Mouse (Mus musculus) MEL (cell line): ENCODE results near the gene Olfr1444. TPM values are rescaled to one million over a fixed set of nuclear protein-coding genes. Genes with fewer than 3 reads are reported as not detected.
A peak's percentile ranks its signal among the peaks of the same experiment; 100 is the strongest.

ENCODE experiments used
- DNase-seq: peaks from one replicate; pipeline ENCODE4 v3.0.0; 2011; ENCODE audit warnings: low read depth, low spot score
- H3K27ac ChIP-seq: 2 replicates; pipeline ENCODE4 v1.5.1; 2012; ENCODE audit warnings: low read depth, mild to moderate bottlenecking, control low read depth, low read length, moderate library complexity; ENCODE audit not compliant: control insufficient read depth
- H3K27me3 ChIP-seq, 2 experiments: fragments of 150-350 bp in 1 of 2; sonication (generic) in 1 of 2; 2 replicates each; pipeline ENCODE4 v1.6.1; 2012; ENCODE audit warnings: low read length in 2 of 2, mild to moderate bottlenecking in 2 of 2, improper control_type of control experiment in 1 of 2, moderate library complexity in 1 of 2; ENCODE audit not compliant: insufficient read depth in 2 of 2, control insufficient read depth in 1 of 2
- H3K36me3 ChIP-seq, 2 experiments: 2 replicates each; pipeline ENCODE4 v1.6.1; 2012 to 2014; ENCODE audit warnings: low read length in 2 of 2, improper control_type of control experiment in 1 of 2, inconsistent platforms in 1 of 2, mild to moderate bottlenecking in 1 of 2; ENCODE audit not compliant: insufficient read depth in 2 of 2, control insufficient read depth in 1 of 2
- H3K4me1 ChIP-seq, 2 experiments: fragments of 150-350 bp in 1 of 2; sonication (generic) in 1 of 2; 2 replicates each; pipeline ENCODE4 v1.6.1; 2012; ENCODE audit warnings: low read length in 2 of 2, improper control_type of control experiment in 1 of 2, mild to moderate bottlenecking in 1 of 2; ENCODE audit not compliant: insufficient read depth in 2 of 2, control insufficient read depth in 1 of 2
- H3K4me3 ChIP-seq, 2 experiments: fragments of 150-350 bp in 1 of 2; sonication (generic) in 1 of 2; 2 replicates each; pipeline ENCODE4 v1.5.1; 2012; ENCODE audit warnings: low read depth in 2 of 2, low read length in 2 of 2, mild to moderate bottlenecking in 2 of 2, moderate library complexity in 2 of 2, control low read depth in 1 of 2, improper control_type of control experiment in 1 of 2; ENCODE audit not compliant: control insufficient read depth in 1 of 2, insufficient read depth in 1 of 2
- H3K79me2 ChIP-seq: 2 replicates; pipeline ENCODE4 v1.6.1; 2012; ENCODE audit warnings: mild to moderate bottlenecking, low read length, moderate library complexity; ENCODE audit not compliant: control insufficient read depth, poor library complexity, insufficient read depth
- H3K9ac ChIP-seq: 2 replicates; pipeline ENCODE4 v1.6.1; 2012; ENCODE audit warnings: low read depth, mild to moderate bottlenecking, control low read depth, low read length, moderate library complexity; ENCODE audit not compliant: control insufficient read depth, poor library complexity, severe bottlenecking
- H3K9me3 ChIP-seq: fragments of 150-350 bp; sonication (generic); replicated peaks from 2 replicates; pipeline ENCODE4 v1.6.1; 2012; ENCODE audit warnings: mild to moderate bottlenecking, low read length, improper control_type of control experiment, moderate library complexity; ENCODE audit not compliant: insufficient read depth
- CHD2 ChIP-seq: IDR thresholded peaks from 2 replicates; pipeline ENCODE4 v1.6.1; 2011; ENCODE audit warnings: low read length, improper control_type of control experiment
- CTCF ChIP-seq, 3 experiments: IDR thresholded peaks in 2 of 3; conservative IDR thresholded peaks in 1 of 3; 2 replicates each; pipeline ENCODE4 v1.5.1; 2011 to 2012; ENCODE audit warnings: low read length in 3 of 3, low read depth in 2 of 3, mild to moderate bottlenecking in 2 of 3, improper control_type of control experiment in 1 of 3, inconsistent platforms in 1 of 3, mixed read lengths in 1 of 3, moderate library complexity in 1 of 3; ENCODE audit not compliant: control insufficient read depth in 1 of 3, insufficient read depth in 1 of 3, poor library complexity in 1 of 3, severe bottlenecking in 1 of 3
- ELF1 ChIP-seq: IDR thresholded peaks from 2 replicates; pipeline ENCODE4 v1.6.1; 2014; ENCODE audit warnings: low read depth, mild to moderate bottlenecking, inconsistent platforms, low read length, improper control_type of control experiment, moderate library complexity
- EP300 ChIP-seq, 2 experiments: IDR thresholded peaks; 2 replicates each; pipeline ENCODE4 v1.6.1; 2011; ENCODE audit warnings: improper control_type of control experiment in 2 of 2, low read length in 2 of 2, low read depth in 1 of 2, mild to moderate bottlenecking in 1 of 2
- ETS1 ChIP-seq: IDR thresholded peaks from 2 replicates; pipeline ENCODE4 v1.6.1; 2012; ENCODE audit warnings: low read depth, mild to moderate bottlenecking, inconsistent platforms, low read length, improper control_type of control experiment, moderate library complexity
- GABPA ChIP-seq: IDR thresholded peaks from 2 replicates; pipeline ENCODE4 v1.6.1; 2012; ENCODE audit warnings: low read depth, mild to moderate bottlenecking, inconsistent platforms, low read length, improper control_type of control experiment, moderate library complexity
- HCFC1 ChIP-seq: IDR thresholded peaks from 2 replicates; pipeline ENCODE4 v1.6.1; 2012; ENCODE audit warnings: low read depth, mild to moderate bottlenecking, inconsistent platforms, low read length, improper control_type of control experiment, moderate library complexity
- KAT2A ChIP-seq: conservative IDR thresholded peaks from 2 replicates; pipeline ENCODE4 v1.6.1; 2012; ENCODE audit warnings: low read depth, low read length, improper control_type of control experiment, inconsistent platforms
- MAFK ChIP-seq: IDR thresholded peaks from 2 replicates; pipeline ENCODE4 v1.6.1; 2011; ENCODE audit warnings: low read depth, mild to moderate bottlenecking, low read length, improper control_type of control experiment, borderline replicate concordance
- MXI1 ChIP-seq: IDR thresholded peaks from 2 replicates; pipeline ENCODE4 v1.6.1; 2011; ENCODE audit warnings: mild to moderate bottlenecking, low read depth, low read length, improper control_type of control experiment
- NELFE ChIP-seq: IDR thresholded peaks from 2 replicates; pipeline ENCODE4 v1.6.1; 2011; ENCODE audit warnings: low read depth, low read length, improper control_type of control experiment
- POLR2AphosphoS5 ChIP-seq: IDR thresholded peaks from 2 replicates; pipeline ENCODE4 v1.6.1; 2012; ENCODE audit warnings: low read depth, borderline replicate concordance, mild to moderate bottlenecking, inconsistent platforms, low read length, moderate library complexity, mixed read lengths
- RCOR1 ChIP-seq: IDR thresholded peaks from 2 replicates; pipeline ENCODE4 v1.6.1; 2012; ENCODE audit warnings: low read depth, mild to moderate bottlenecking, inconsistent platforms, low read length, improper control_type of control experiment
- SMC3 ChIP-seq: IDR thresholded peaks from 2 replicates; pipeline ENCODE4 v1.6.1; 2011; ENCODE audit warnings: low read depth, low read length, improper control_type of control experiment
- TAL1 ChIP-seq: IDR thresholded peaks from 2 replicates; pipeline ENCODE4 v1.6.1; 2012; ENCODE audit warnings: mild to moderate bottlenecking, inconsistent platforms, low read length, moderate library complexity, mixed read lengths
- TCF12 ChIP-seq: IDR thresholded peaks from 2 replicates; pipeline ENCODE4 v1.6.1; 2014; ENCODE audit warnings: low read depth, mild to moderate bottlenecking, inconsistent platforms, low read length, improper control_type of control experiment, moderate library complexity
- UBTF ChIP-seq: IDR thresholded peaks from 2 replicates; pipeline ENCODE4 v1.6.1; 2012; ENCODE audit warnings: low read depth, mild to moderate bottlenecking, inconsistent platforms, low read length, improper control_type of control experiment, moderate library complexity, borderline replicate concordance; ENCODE audit not compliant: insufficient read depth
- USF2 ChIP-seq, 2 experiments: IDR thresholded peaks; 2 replicates each; pipeline ENCODE4 v1.6.1; 2011 to 2012; ENCODE audit warnings: improper control_type of control experiment in 2 of 2, low read length in 2 of 2, borderline replicate concordance in 1 of 2, inconsistent platforms in 1 of 2, low read depth in 1 of 2, mild to moderate bottlenecking in 1 of 2; ENCODE audit not compliant: insufficient read depth in 1 of 2
- ZKSCAN1 ChIP-seq: IDR thresholded peaks from 2 replicates; pipeline ENCODE4 v1.6.1; 2012; ENCODE audit warnings: low read depth, mild to moderate bottlenecking, inconsistent platforms, low read length, improper control_type of control experiment, moderate library complexity
- ZMIZ1 ChIP-seq: IDR thresholded peaks from 2 replicates; pipeline ENCODE4 v1.6.1; 2012; ENCODE audit warnings: low read depth, mild to moderate bottlenecking, inconsistent platforms, low read length, improper control_type of control experiment, moderate library complexity
- ZNF384 ChIP-seq: IDR thresholded peaks from 2 replicates; pipeline ENCODE4 v1.6.1; 2012; ENCODE audit warnings: low read depth, mild to moderate bottlenecking, inconsistent platforms, low read length, improper control_type of control experiment
- polyA plus RNA-seq, 2 experiments: library from polyadenylated mRNA; stranded (reverse) in 1 of 2; unstranded in 1 of 2; fragments of >175 nt in 1 of 2; fragments of >200 nt in 1 of 2; gene quantifications; 2 replicates each; pipeline versions ENCODE4 v1.2.1 to v1.2.4; 2012; ENCODE audit warnings: low replicate concordance in 2 of 2, low read depth in 1 of 2; ENCODE audit not compliant: insufficient read length in 2 of 2, insufficient read depth in 1 of 2, missing spikeins in 1 of 2
- total RNA-seq: library from RNA; depleted of rRNA; stranded (reverse); fragments of 300-350 nt; gene quantifications from 2 replicates; pipeline ENCODE4 v1.2.3, GENCODE M21; 2012

Gene Olfr1444
- total and polyA plus RNA-seq, 3 experiments: 0.04 TPM; not detected in 2

DNA sequence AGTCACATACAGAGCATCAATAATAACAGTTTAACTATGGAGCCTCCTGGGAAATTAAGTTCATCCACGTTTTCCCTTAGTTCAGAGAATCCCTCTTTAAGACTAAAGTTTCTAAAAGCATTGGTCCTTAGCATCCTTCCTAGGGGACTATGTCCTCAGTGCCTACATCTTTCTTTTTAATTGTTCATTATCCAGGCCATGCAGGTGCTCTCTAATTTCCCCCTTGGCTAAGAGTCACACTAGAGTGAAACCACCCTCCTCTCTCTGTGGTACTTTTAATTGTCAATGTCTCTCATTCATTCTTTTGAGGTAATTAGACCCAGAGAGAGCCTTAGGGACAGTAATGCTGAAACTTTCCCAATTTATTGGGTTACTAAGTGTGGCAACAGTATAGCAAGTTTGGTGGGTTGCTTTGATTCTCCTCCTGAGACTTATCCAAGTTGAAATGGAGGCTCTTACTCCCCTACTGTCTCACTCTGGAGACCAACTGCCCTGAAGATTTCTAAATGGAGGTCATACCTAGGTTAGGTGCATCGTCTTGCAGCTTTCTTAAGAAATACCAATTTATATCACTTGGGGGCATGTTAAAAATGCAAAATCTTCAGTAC, 26.2 kb upstream of the Olfr1444 start:
- DNase-seq: no peak
- no peak for TF ChIP-seq KAT2A
- TF ChIP-seq USF2 (IDR thresholded peaks at IDR 0.05; ENCODE audit: borderline replicate concordance in 1 of 2, insufficient read depth in 1 of 2, low read depth in 1 of 2, low read length in 2 of 2): no peak
- no peak for TF ChIP-seq ZNF384
- Histone ChIP-seq H3K27ac (no peak overlapping the region), H3K9ac (no peak overlapping the region), H3K4me1 (peaks cover 8 to 17% of the 10 kb centered on the region in 2 experiments), H3K27me3 (no peaks in the 10 kb centered on the region), H3K36me3 (peaks cover 0 to 31% of the 10 kb centered on the region in 2 experiments; a peak in 2 of 4 replicates), H3K9me3 (no peaks in the 10 kb centered on the region), H3K79me2 (no peaks in the 10 kb centered on the region), H3K4me3 (no peak overlapping the region)

DNA sequence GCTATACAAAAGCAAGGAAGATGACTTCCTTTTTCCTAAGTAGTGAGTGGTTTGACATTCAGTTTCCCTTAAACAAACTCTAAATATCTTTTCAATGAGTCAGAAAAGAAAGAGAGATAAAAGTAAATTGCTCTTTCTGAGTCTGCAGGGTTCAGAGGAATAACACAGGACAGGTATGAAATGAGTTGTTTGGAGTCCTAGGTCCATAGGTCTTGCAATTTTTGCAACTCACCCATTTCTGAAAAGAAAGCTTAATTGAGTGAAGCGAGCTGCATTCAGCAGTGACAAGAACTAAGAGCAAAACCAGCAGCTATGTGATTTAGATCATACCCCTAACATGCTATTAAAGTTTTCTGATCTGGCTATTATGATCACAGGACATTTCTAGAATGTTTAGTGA, 25.5 kb upstream of the Olfr1444 start:
- peaks cover 0 to 31% of the 10 kb centered on the region in 2 experiments; a peak in 2 of 4 replicates for H3K36me3 ChIP-seq
- no peak for DNase-seq
- H3K4me3 ChIP-seq: no peak overlapping the region
- no peaks in the 10 kb centered on the region for H3K9me3 ChIP-seq
- no peak overlapping the region for H3K27ac ChIP-seq
- peaks cover 8 to 17% of the 10 kb centered on the region in 2 experiments for H3K4me1 ChIP-seq
- TF ChIP-seq ZKSCAN1: no peak
- TF ChIP-seq ZNF384: peak; percentile 33; the same call in 1 of the 2 replicates
- no peak for TF ChIP-seq ZMIZ1
- TF ChIP-seq RCOR1: no peak
- no peak for TF ChIP-seq HCFC1
- no peak for TF ChIP-seq CHD2
- TF ChIP-seq MAFK: no peak
- no peaks in the 10 kb centered on the region for H3K27me3 ChIP-seq
- H3K79me2 ChIP-seq: no peaks in the 10 kb centered on the region
- H3K9ac ChIP-seq: no peak overlapping the region

DNA sequence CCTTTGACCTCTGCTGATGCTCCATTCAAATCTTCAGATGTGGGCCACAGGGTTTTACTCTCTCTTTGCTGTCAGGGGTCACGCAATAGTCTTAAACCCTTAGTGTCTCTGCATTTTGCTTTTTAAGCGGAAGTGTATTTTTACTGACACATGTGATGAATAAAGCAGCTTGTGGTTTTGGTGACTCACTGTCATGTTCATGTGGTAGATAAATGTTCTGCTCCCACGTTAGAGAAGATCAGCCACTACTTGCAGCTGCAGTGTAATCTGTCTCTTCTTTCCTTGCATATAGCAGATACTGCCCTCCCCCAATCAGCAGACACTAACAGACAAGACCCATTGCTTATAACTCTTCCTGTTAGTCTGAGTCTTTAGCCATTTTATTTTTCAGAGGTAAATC, 23.5 kb upstream of the Olfr1444 start:
- no peak overlapping the region for H3K4me3 ChIP-seq
- H3K27ac ChIP-seq: peak overlapping the region; percentile 83
- H3K9ac ChIP-seq: peak overlapping the region; percentile 12; the same call in 1 of the 2 replicates
- no peaks in the 10 kb centered on the region for H3K27me3 ChIP-seq
- peak; percentile 95 for DNase-seq
- H3K79me2 ChIP-seq: no peaks in the 10 kb centered on the region
- peaks cover 0 to 36% of the 10 kb centered on the region in 2 experiments; a peak in 2 of 4 replicates for H3K36me3 ChIP-seq
- peaks cover 8 to 17% of the 10 kb centered on the region in 2 experiments for H3K4me1 ChIP-seq
- no peaks in the 10 kb centered on the region for H3K9me3 ChIP-seq
- 0 out of 2 replicates have a peak, but pooled peaks have one; percentile 49 for TF ChIP-seq KAT2A
- TF ChIP-seq TCF12: peak; percentile 95
- peak; percentile 86 for TF ChIP-seq TAL1
- peak; percentile 99 to 100 for TF ChIP-seq EP300 (IDR thresholded peaks at IDR 0.05; ENCODE audit: low read depth in 1 of 2, low read length in 2 of 2)
- peak; percentile 27; the same call in 1 of the 2 replicates for TF ChIP-seq SMC3
- TF ChIP-seq USF2 (IDR thresholded peaks at IDR 0.05; ENCODE audit: borderline replicate concordance in 1 of 2, insufficient read depth in 1 of 2, low read depth in 1 of 2, low read length in 2 of 2): no peak
- TF ChIP-seq MAFK: peak; percentile 92
- TF ChIP-seq CHD2: peak; percentile 80
- TF ChIP-seq HCFC1: peak; percentile 67; the same call in 1 of the 2 replicates
- TF ChIP-seq ELF1: peak; percentile 59; the same call in 1 of the 2 replicates
- 0 out of 2 replicates have a peak, but pooled peaks have one; percentile 54 for TF ChIP-seq ZNF384
- TF ChIP-seq CTCF (IDR thresholded peaks at IDR 0.05 in 2 of 3, conservative IDR thresholded peaks at IDR 0.05 in 1 of 3; ENCODE audit: control insufficient read depth in 1 of 3, insufficient read depth in 1 of 3, low read depth in 2 of 3, low read length in 3 of 3, poor library complexity in 1 of 3, severe bottlenecking in 1 of 3): no peak
- no peak for TF ChIP-seq POLR2AphosphoS5
- peak; percentile 32; the same call in 1 of the 2 replicates for TF ChIP-seq NELFE
- TF ChIP-seq ZKSCAN1: peak; percentile 62; the same call in 1 of the 2 replicates
- TF ChIP-seq UBTF: no peak
- peak; percentile 96 for TF ChIP-seq RCOR1
- TF ChIP-seq ETS1: peak; percentile 100
- peak; percentile 94 for TF ChIP-seq MXI1
- TF ChIP-seq GABPA: no peak
